Mouse (Mus musculus): Measurements from ENCODE around the gene Ankrd16.
A peak's percentile ranks its signal among the peaks of the same experiment; 100 is the strongest.

Gene Ankrd16

GRCm38 (mm10) chr2:11777091-11778068 is at the start of gene Ankrd16, which contains the start of gene Fbh1:
Gene Ankrd16 (plus strand): TSS chr2:11777876.
Gene Fbh1 (minus strand): TSS chr2:11777582.
- DNase-seq (ENCODE audit: low spot score in 2 of 2): peak; percentile 100

DNA sequence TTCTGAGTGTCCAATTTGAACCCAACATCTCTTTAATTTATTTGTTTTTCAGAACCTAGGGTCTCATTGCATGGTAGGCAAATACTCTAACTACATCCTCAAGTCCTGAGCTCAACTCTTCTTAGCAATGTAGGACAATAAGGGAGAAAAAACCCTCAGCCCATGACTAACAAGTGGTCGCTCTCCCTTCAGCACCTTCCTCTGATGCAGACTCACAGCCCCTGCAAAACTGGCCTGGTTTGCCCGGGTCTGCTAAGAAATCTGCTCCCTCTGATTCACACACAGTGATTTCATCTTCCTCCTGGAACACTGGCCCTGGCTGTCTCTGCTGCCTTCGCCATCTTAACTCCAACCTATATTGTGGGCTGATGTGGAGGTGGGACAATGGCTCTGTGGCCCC is 48.6 kb upstream of the Ankrd16 start:
- DNase-seq (ENCODE audit: low spot score in 2 of 2): no peak

- DNase-seq (ENCODE audit: low spot score in 2 of 2): peak; percentile 33 to 46
Measured at GRCm38 (mm10) chr2:11732978-11733377, 44.7 kb upstream of the Ankrd16 start.

GRCm38 (mm10) chr2:11735853-11736252 is 41.8 kb upstream of the Ankrd16 start:
- DNase-seq (ENCODE audit: low spot score in 2 of 2): no peak

DNA sequence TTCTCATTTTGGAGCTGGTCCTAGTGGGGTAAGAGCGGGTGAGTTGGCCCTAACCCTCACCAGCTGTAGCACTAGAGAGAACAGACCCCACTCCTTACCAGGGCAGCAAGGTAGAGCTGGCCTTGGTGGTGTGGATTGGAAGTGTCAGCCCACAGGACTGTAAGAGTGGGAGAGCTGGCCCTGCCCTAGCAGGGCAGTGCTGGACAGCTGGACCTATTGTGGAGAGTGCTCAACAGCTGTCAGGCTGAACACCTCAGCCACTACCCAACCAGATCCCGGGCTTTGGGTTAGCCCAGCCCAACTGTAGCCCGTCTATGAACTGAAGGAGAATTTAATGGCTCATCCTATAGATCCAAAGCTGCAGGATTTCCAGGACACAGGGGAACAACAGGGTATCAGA is 38.9 kb upstream of the Ankrd16 start:
- DNase-seq (ENCODE audit: low spot score in 2 of 2): no peak

DNA sequence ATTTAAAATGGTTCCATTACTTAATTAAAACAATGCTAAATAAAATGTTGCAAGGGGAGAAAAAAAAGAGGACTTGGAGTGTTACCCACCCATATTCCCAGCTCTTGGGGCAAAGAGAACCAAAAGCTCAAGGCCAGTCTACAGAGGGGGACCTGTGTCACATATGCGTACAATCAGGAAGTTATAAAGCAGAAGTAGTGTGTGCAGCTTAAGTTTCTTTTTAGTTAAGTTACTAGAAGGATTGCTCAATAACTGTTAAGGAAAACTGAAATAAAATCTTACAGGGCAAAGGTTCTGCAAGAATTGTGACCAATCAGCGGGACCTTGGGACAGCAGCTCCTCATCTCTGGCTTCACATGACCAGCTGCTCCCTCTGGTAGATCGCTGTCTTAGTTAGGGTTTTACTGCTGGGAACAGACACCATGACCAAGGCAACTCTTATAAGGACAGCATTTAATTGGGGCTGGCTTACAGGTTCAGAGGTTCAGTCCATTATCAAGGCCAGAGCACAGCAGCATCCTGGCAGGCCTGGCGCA is 38.1 kb upstream of the Ankrd16 start:
- DNase-seq (ENCODE audit: low spot score in 2 of 2): no peak

DNA sequence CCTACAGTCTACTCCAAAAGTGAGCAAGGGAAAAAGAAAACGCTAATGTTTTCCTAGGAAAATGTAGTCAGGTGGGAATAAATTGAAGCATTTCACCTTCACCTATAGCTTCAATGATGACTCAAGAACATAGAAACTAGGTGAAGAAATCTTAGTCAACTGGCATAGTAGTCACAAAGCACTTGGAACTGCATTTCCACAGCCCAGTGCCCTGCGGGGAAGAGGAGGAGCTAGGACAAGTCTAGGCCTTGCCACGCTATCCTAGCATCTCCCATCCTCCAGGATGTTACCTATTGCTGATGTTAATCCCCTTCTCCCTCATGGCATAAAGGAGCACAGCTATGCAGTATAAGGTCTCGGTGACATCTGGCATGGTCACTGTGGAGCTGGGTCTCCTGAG is 15.1 kb upstream of the Ankrd16 start:
- no peak for DNase-seq (ENCODE audit: low spot score in 2 of 2)

DNA sequence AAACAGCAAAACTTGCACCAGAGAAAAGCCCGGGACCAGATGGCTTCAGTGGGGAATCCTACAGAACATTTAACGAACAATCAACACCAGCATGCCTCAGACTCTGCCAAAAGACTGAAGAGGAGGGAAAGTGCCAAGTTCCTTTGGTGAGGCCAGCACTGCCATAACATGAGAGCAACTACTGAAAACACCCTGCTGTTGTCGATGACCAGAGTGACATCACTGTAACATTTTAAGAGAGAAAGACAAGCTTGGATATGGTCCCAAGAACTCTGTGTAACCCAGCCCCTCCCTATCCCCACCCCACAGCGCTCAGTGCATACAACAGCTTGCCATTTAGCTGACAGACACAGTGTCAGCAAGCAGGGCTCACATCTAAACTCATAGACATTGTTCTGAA is 12.0 kb upstream of the Ankrd16 start:
- peak; percentile 37 for DNase-seq (ENCODE audit: low spot score in 2 of 2)

- no peak for DNase-seq (ENCODE audit: low spot score in 2 of 2)
Measured at GRCm38 (mm10) chr2:11766485-11767160, 11.1 kb upstream of the Ankrd16 start.

GRCm38 (mm10) chr2:11767161-11767545 is 10.5 kb upstream of the Ankrd16 start:
- DNase-seq (ENCODE audit: low spot score in 2 of 2): peak; percentile 40 to 41

DNA sequence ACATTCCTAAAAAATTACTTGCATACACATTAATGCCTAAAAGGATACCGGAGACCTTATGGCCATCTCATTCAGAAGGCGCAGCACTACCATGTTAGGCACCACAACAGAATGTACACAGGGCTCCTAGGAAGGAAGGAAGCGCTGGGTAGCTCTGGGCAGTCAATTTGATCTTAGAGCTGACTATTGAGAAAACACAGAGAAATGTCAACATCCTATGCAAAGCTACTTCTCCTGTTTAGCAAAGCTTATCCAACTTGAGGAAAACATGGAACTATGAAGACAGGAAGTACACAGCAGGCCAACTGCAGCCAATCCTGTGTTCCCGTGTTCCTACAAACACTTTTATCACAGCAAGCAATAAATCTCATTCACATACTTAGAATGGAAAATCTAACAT is 6.0 kb upstream of the Ankrd16 start:
- no peak for DNase-seq (ENCODE audit: low spot score in 2 of 2)

DNA sequence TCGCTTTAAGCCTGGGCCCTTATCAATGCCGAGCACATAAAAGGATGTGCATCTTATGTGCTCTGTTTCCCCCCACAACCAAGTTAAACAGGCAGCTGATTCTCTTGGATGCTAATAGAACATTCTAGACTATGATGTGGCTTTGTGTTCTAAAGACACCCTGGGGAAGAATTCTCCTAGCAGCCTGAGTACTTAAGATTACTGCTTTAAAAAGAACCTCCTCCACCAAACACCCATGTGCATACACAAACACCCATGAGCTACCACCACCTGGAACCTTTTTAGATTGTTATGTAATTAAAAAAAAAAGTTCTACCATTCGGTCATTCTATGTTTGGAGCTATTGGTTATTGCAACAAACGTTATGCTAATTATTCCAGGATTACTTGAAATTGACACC is 5.3 kb upstream of the Ankrd16 start:
- no peak for DNase-seq (ENCODE audit: low spot score in 2 of 2)

- DNase-seq (ENCODE audit: low spot score in 2 of 2): no peak
Measured at GRCm38 (mm10) chr2:11774426-11774825, 3.2 kb upstream of the Ankrd16 start.

DNA sequence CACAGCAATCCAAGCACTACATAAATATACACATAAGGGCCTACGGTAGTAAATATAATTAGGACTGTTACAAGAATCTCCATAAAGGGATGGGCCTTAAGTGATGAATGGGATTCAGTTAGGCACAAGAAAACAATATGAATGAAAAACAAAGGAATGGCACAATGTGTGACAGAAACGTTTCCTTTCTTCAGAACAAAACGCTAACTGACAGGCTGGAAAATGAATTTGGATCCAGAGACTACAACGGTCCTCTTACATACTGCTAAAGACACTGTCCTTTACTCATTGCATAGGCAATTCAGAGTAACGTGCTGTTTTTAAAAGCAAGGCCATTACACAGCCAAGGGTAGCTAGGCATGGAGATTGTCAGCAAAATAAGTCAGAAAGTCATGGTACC is 2.6 kb upstream of the Ankrd16 start:
- no peak for DNase-seq (ENCODE audit: low spot score in 2 of 2)

DNA sequence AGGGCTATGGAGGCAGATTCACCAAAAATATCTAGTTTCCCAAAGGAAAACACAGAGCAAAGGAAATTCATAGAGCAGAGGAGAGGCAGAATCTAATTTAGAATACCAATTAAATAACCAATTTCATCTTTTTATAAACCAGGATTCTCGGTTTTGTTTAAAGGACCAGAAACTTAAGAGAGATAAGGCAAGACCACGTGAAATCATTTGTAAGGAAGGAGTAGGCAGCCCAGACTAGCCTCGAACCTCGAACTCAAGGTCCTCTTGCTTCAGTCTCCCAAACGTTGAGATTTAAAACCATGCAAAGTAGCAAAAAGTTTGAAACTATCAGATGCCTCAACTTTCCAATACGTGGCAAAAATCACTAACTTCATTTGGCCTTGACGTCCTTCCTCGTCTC is 1.3 kb upstream of the Ankrd16 start:
- no peak for DNase-seq (ENCODE audit: low spot score in 2 of 2)

GRCm38 (mm10) chr2:11778087-11778823 is 579 bp downstream of the Ankrd16 start:
- DNase-seq (ENCODE audit: low spot score in 2 of 2): peak; percentile 90 to 91

DNA sequence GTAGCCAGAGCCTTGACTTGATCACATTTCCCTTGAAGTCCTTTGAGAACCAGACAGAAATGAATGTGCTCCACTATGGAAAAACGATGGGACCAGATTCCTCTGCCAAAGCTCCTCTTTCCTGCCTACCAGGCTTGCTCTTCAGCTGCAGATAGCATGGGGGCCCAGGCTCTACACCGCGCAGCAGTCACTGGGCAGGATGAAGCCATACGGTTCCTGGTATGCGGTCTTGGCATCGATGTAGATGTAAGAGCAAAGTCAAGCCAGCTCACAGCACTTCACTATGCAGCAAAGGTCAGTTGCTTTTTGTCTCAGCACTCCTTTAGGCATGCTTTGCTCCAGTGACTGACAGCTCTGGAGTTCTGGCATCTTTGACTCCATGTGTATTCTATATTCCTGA is 6.5 kb downstream of the Ankrd16 start:
- DNase-seq (ENCODE audit: low spot score in 2 of 2): no peak

GRCm38 (mm10) chr2:11794668-11795067 is 17.0 kb downstream of the Ankrd16 start:
- DNase-seq (ENCODE audit: low spot score in 2 of 2): no peak

DNA sequence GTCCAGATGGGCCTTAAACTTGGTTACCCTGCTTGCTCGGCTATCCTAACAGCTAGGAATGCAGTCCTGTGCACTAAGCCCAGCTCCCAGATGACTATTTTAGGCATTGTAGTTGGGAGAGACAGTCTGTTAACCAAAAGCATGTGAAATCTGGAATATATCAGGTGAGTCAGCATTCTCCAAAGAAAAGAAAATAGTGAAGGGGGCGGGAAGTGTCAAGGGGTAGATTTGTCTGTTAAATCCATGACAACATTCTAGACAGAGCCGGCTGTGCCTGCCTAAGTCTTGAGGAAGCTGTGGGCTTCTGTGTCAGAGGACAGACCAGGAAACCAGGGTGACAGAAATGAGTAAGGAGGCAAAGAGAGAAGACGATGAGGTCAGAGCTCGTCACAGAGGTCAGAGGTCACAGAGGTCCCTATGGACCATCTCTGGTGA is 20.3 kb downstream of the Ankrd16 start:
- no peak for DNase-seq (ENCODE audit: low spot score in 2 of 2)

DNA sequence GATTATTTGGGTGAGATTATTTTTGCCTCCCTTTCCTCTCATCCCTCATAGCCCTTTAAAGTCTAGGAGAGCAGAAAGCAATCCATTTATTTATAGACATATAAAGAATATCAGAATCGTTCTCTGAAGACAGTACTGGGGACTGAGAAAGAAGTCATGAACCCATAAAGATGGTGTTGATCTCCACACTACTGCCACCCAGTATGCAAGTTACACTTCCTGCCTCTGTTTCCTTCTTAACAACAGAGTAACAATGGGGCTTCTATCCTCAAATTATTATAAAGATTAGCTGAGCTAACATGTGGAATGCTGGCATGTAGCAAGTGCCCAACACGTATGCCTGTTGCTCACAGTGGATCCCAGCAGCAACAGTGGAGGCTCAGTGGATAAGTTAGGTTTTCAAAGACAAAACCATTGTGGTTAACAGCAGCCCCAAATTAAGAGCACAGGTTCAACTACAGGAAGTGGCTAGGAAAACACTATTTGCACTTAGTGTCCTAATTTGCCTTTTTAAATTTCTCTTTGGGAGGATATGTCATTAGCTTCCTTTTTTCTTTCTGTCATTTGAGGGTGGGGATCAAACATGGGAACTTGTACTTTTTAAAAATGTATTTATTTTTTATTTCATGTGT is 23.7 kb downstream of the Ankrd16 start:
- DNase-seq (ENCODE audit: low spot score in 2 of 2): no peak
